Mouse (Mus musculus): ENCODE measurements around the gene Nt5c1a.

DNA sequence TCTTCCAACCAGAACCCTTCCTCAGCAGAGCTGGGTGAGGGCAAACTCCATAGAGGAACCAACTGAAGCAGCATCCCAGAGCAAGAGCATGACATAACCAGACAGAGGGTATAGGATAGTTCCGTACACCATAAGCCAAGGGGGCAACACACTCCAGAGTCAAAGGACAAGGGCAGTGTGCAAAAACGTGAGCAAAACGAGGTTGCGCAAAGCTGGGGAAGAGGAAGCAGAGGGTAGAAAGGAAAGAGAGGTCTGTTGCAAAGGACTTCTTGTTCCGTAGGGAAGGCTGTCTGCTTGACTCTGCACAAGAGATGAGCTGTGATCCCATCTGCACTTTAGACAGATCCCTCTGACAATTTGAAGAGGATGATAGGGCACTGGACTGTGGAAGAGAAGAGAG, 6.0 kb downstream of the Nt5c1a start:
- TF ChIP-seq EP300 (IDR thresholded peaks at IDR 0.05) (no peak), CTCF (IDR thresholded peaks at IDR 0.05) (no peak)

Data from lung, postnatal 0 days (tissue).